Mouse (Mus musculus) limb, embryonic 13.5 days (tissue): Measurements from ENCODE around the gene Pdzd2. TPM values are rescaled to one million over a fixed set of nuclear protein-coding genes. Genes with fewer than 3 reads are reported as not detected.

Source experiments
- ATAC-seq: fragments of 200-750 bp; cut with Nextera tagmentation; 2 replicates; pipeline ENCODE4 v1.8.0; 2017; ENCODE audit warnings: low read depth, moderate number of reproducible peaks, moderate TSS enrichment; ENCODE audit not compliant: low FRiP score
- H3K27ac ChIP-seq: fragments of 300-500 bp; sonication (generic); 2 replicates; pipeline ENCODE4 v1.5.1; 2015; ENCODE audit warnings: inconsistent platforms, mild to moderate bottlenecking, moderate library complexity
- H3K27me3 ChIP-seq: fragments of 300-500 bp; sonication (generic); 2 replicates; pipeline ENCODE4 v1.6.1; 2015; ENCODE audit warnings: mild to moderate bottlenecking, inconsistent platforms
- H3K36me3 ChIP-seq: fragments of 300-500 bp; sonication (generic); 2 replicates; pipeline ENCODE4 v1.6.1; 2015; ENCODE audit warnings: inconsistent platforms, mild to moderate bottlenecking, moderate library complexity
- H3K4me1 ChIP-seq: fragments of 300-500 bp; sonication (generic); 2 replicates; pipeline ENCODE4 v1.6.1; 2015; ENCODE audit warnings: inconsistent platforms
- H3K4me2 ChIP-seq: fragments of 300-500 bp; sonication (generic); replicated peaks from 2 replicates; pipeline ENCODE4 v1.6.1; 2015; ENCODE audit warnings: inconsistent platforms, mild to moderate bottlenecking, moderate library complexity
- H3K4me3 ChIP-seq: fragments of 300-500 bp; sonication (generic); 2 replicates; pipeline ENCODE4 v1.5.1; 2015; ENCODE audit warnings: moderate library complexity, mild to moderate bottlenecking, inconsistent platforms
- H3K9ac ChIP-seq: fragments of 300-500 bp; sonication (generic); 2 replicates; pipeline ENCODE4 v1.6.1; 2015; ENCODE audit warnings: mild to moderate bottlenecking, inconsistent platforms
- H3K9me3 ChIP-seq: fragments of 300-500 bp; sonication (generic); 2 replicates; pipeline ENCODE4 v1.6.1; 2016; ENCODE audit warnings: inconsistent platforms
- WGBS: fragments of 180-500 bp; shearing (Covaris S2); methylation state at CpG from one replicate; pipeline ENCODE4 v1.1.7; 2015; 5-methylcytosine and 5-hydroxymethylcytosine counted together
- polyA plus RNA-seq: library from polyadenylated mRNA; unstranded; fragments of >200 nt; fragmentation: Nextera tagmentation; extraction: Ambion mirVana; gene quantifications from 2 replicates; pipeline ENCODE4 v1.2.1, GENCODE M21; 2015

Pdzd2 gene
- polyA plus RNA-seq, 1 experiment from 2014 or later: 28.6 TPM

GRCm38 (mm10) chr15:12362701-12363040 is 377.1 kb downstream of the Pdzd2 start:
- H3K27ac ChIP-seq: no peak overlapping the region
- 88% methylated on average over 6 of the region's 6 CpGs for WGBS
- H3K4me1 ChIP-seq: peaks cover 3% of the 10 kb centered on the region; the same call in 1 of the 2 replicates
- H3K4me3 ChIP-seq: no peak overlapping the region
- H3K9ac ChIP-seq: no peak overlapping the region
- no peaks in the 10 kb centered on the region for H3K27me3 ChIP-seq
- no peak overlapping the region for H3K4me2 ChIP-seq
- no peak for ATAC-seq
- no peaks in the 10 kb centered on the region for H3K9me3 ChIP-seq
- peaks cover 52% of the 10 kb centered on the region for H3K36me3 ChIP-seq

GRCm38 (mm10) chr15:12362001-12362700 is 377.6 kb downstream of the Pdzd2 start:
- H3K9me3 ChIP-seq: no peaks in the 10 kb centered on the region
- H3K9ac ChIP-seq: no peak overlapping the region
- H3K4me3 ChIP-seq: no peak overlapping the region
- H3K4me1 ChIP-seq: peaks cover 3% of the 10 kb centered on the region; the same call in 1 of the 2 replicates
- no peak overlapping the region for H3K27ac ChIP-seq
- H3K4me2 ChIP-seq: no peak overlapping the region
- H3K27me3 ChIP-seq: no peaks in the 10 kb centered on the region
- WGBS: 88% methylated on average over 14 of the region's 14 CpGs
- no peak for ATAC-seq
- peaks cover 52% of the 10 kb centered on the region for H3K36me3 ChIP-seq

- ATAC-seq: no peak
- H3K9me3 ChIP-seq: no peaks in the 10 kb centered on the region
- 0 out of 2 replicates have a peak overlapping the region, but pooled peaks have one; percentile 1 for H3K27ac ChIP-seq
- H3K4me1 ChIP-seq: peaks cover 3% of the 10 kb centered on the region; the same call in 1 of the 2 replicates
- no peak overlapping the region for H3K4me3 ChIP-seq
- peaks cover 54% of the 10 kb centered on the region for H3K36me3 ChIP-seq
- no peaks in the 10 kb centered on the region for H3K27me3 ChIP-seq
- no peak overlapping the region for H3K9ac ChIP-seq
- 73% methylated on average over 19 of the region's 19 CpGs for WGBS
- H3K4me2 ChIP-seq: no peak overlapping the region
Observed at GRCm38 (mm10) chr15:12360519-12361212, 379.1 kb downstream of the Pdzd2 start.

GRCm38 (mm10) chr15:12358384-12358783 is 381.3 kb downstream of the Pdzd2 start:
- Histone ChIP-seq H3K4me3 (no peak overlapping the region), H3K27me3 (no peaks in the 10 kb centered on the region), H3K4me1 (peaks cover 3% of the 10 kb centered on the region; the same call in 1 of the 2 replicates), H3K9me3 (no peaks in the 10 kb centered on the region), H3K9ac (no peak overlapping the region), H3K27ac (no peak overlapping the region), H3K36me3 (peaks cover 60% of the 10 kb centered on the region), H3K4me2 (no peak overlapping the region)
- no peak for ATAC-seq
- WGBS: 91% methylated on average over 5 of the region's 5 CpGs

GRCm38 (mm10) chr15:12357459-12357858 is 382.3 kb downstream of the Pdzd2 start:
- Histone ChIP-seq H3K36me3 (peaks cover 69% of the 10 kb centered on the region), H3K27ac (no peak overlapping the region), H3K27me3 (no peaks in the 10 kb centered on the region), H3K4me1 (peaks cover 3% of the 10 kb centered on the region; the same call in 1 of the 2 replicates), H3K4me3 (no peak overlapping the region), H3K9ac (no peak overlapping the region), H3K9me3 (no peaks in the 10 kb centered on the region), H3K4me2 (no peak overlapping the region)
- ATAC-seq: no peak

GRCm38 (mm10) chr15:12355907-12356306 is 383.8 kb downstream of the Pdzd2 start:
- WGBS: 79% methylated on average over 7 of the region's 7 CpGs
- H3K36me3 ChIP-seq: peaks cover 77% of the 10 kb centered on the region
- ATAC-seq: no peak

GRCm38 (mm10) chr15:12355261-12355660 is 384.5 kb downstream of the Pdzd2 start:
- Histone ChIP-seq H3K27me3 (no peaks in the 10 kb centered on the region), H3K4me3 (no peak overlapping the region), H3K4me2 (no peak overlapping the region), H3K4me1 (no peaks in the 10 kb centered on the region; the same call in 1 of the 2 replicates), H3K9me3 (no peaks in the 10 kb centered on the region), H3K9ac (no peak overlapping the region), H3K27ac (no peak overlapping the region), H3K36me3 (peaks cover 73% of the 10 kb centered on the region)
- 92% methylated on average over 6 of the region's 6 CpGs for WGBS
- no peak for ATAC-seq

More at GRCm38 (mm10) chr15:12355907-12356306, 383.8 kb downstream of the Pdzd2 start:
- Histone ChIP-seq H3K9me3 (no peaks in the 10 kb centered on the region), H3K4me2 (no peak overlapping the region), H3K27me3 (no peaks in the 10 kb centered on the region), H3K4me1 (peaks cover 3% of the 10 kb centered on the region; the same call in 1 of the 2 replicates), H3K9ac (no peak overlapping the region), H3K27ac (no peak overlapping the region), H3K4me3 (no peak overlapping the region)

- 91% methylated on average over 2 of the region's 2 CpGs for WGBS
- no peak for ATAC-seq
- no peak overlapping the region for H3K27ac ChIP-seq
- H3K9me3 ChIP-seq: no peaks in the 10 kb centered on the region
- H3K4me2 ChIP-seq: no peak overlapping the region
- no peak overlapping the region for H3K9ac ChIP-seq
- H3K36me3 ChIP-seq: peaks cover 77% of the 10 kb centered on the region
- no peak overlapping the region for H3K4me3 ChIP-seq
- no peaks in the 10 kb centered on the region for H3K4me1 ChIP-seq
- H3K27me3 ChIP-seq: no peaks in the 10 kb centered on the region
Observed at GRCm38 (mm10) chr15:12354281-12354810, 385.4 kb downstream of the Pdzd2 start.

- Histone ChIP-seq H3K9me3 (no peaks in the 10 kb centered on the region), H3K4me2 (no peak overlapping the region), H3K4me3 (no peak overlapping the region), H3K27me3 (no peaks in the 10 kb centered on the region), H3K27ac (no peak overlapping the region), H3K4me1 (no peaks in the 10 kb centered on the region), H3K36me3 (peaks cover 74% of the 10 kb centered on the region), H3K9ac (no peak overlapping the region)
- ATAC-seq: no peak
- WGBS: 97% methylated on average over 7 of the region's 7 CpGs
Observed at GRCm38 (mm10) chr15:12351470-12351869, 388.3 kb downstream of the Pdzd2 start.

- no peak for ATAC-seq
- Histone ChIP-seq H3K4me3 (no peak overlapping the region), H3K4me1 (no peaks in the 10 kb centered on the region), H3K27ac (no peak overlapping the region), H3K27me3 (no peaks in the 10 kb centered on the region), H3K36me3 (peaks cover 70% of the 10 kb centered on the region), H3K9ac (no peak overlapping the region), H3K4me2 (no peak overlapping the region), H3K9me3 (no peaks in the 10 kb centered on the region)
- 87% methylated on average over 5 of the region's 5 CpGs for WGBS
Observed at GRCm38 (mm10) chr15:12349840-12350239, 389.9 kb downstream of the Pdzd2 start.

GRCm38 (mm10) chr15:12348950-12349349 is 390.8 kb downstream of the Pdzd2 start:
- no peaks in the 10 kb centered on the region for H3K27me3 ChIP-seq
- no peak overlapping the region for H3K27ac ChIP-seq
- no peak overlapping the region for H3K4me3 ChIP-seq
- H3K36me3 ChIP-seq: peaks cover 70% of the 10 kb centered on the region
- H3K9ac ChIP-seq: no peak overlapping the region
- 82% methylated on average over 3 of the region's 3 CpGs for WGBS
- ATAC-seq: no peak
- H3K4me2 ChIP-seq: no peak overlapping the region
- no peaks in the 10 kb centered on the region for H3K4me1 ChIP-seq
- no peaks in the 10 kb centered on the region for H3K9me3 ChIP-seq

GRCm38 (mm10) chr15:12346916-12347315 is 392.8 kb downstream of the Pdzd2 start:
- peaks cover 69% of the 10 kb centered on the region for H3K36me3 ChIP-seq
- H3K9me3 ChIP-seq: no peaks in the 10 kb centered on the region

More at GRCm38 (mm10) chr15:12346916-12347315, 392.8 kb downstream of the Pdzd2 start:
- no peak for ATAC-seq
- no peaks in the 10 kb centered on the region for H3K27me3 ChIP-seq
- no peak overlapping the region for H3K4me2 ChIP-seq
- WGBS: 96% methylated on average over 3 of the region's 3 CpGs
- no peak overlapping the region for H3K27ac ChIP-seq
- H3K9ac ChIP-seq: no peak overlapping the region
- no peaks in the 10 kb centered on the region for H3K4me1 ChIP-seq
- no peak overlapping the region for H3K4me3 ChIP-seq
